Mouse (Mus musculus): Measurements from ENCODE around the gene Vmn1r31. TPM values are rescaled to one million over a fixed set of nuclear protein-coding genes. Genes with fewer than 3 reads are reported as not detected.

Gene Vmn1r31
- polyA plus RNA-seq (2017; shearing (Covaris generic)) = not detected

DNA sequence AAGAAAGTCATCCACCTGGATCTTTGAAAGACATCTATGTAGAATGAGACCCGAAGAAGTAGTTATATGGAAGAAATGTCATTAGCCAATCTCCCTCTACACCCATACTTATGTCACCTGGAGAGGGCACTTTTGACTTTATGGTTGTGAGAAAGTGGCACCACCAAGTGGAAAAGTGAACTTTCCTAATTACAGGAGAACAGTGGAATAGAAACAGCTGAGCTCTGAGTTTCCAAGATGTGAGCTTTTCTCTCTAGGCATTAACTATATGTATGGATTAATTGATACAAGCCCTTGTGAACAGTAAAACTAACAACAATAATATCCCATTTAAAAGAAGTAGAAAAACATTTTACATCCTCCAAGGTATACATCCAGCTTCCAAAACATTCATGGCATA is at the start of gene Vmn1r31:
Gene Vmn1r31 (minus strand): TSS at position 101 of the 400 bp plus-strand sequence.

GRCm38 (mm10) chr6:58443285-58443684 is 31.8 kb downstream of the Vmn1r31 start, which contains the start of gene Vmn1r30:
TSS of gene Vmn1r30 (minus strand) at chr6:58443385.

Other genes with a start within 250 kb of the Vmn1r31 start
- under 1 TPM in 1 of 2 experiments, not detected in 1; 0.09 TPM for gene Vmn1r28, start 213.3 kb downstream of the Vmn1r31 start, polyA plus RNA-seq (2017; shearing (Covaris generic))
- gene Vmn1r29, start 173.8 kb downstream of the Vmn1r31 start, polyA plus RNA-seq (2017; shearing (Covaris generic)) = under 1 TPM; 0.11 TPM
- not detected for gene Vmn1r30, start 31.9 kb downstream of the Vmn1r31 start, polyA plus RNA-seq (2017; shearing (Covaris generic))
- 10 to 100 TPM; 10.8 to 12.0 TPM for gene Abcg2, start 109.2 kb upstream of the Vmn1r31 start, polyA plus RNA-seq (2017; shearing (Covaris generic))